Mouse (Mus musculus): ENCODE measurements at regions not wholly inside any gene's neighbourhood (a gene's known extent, or its start where the extent isn't known, plus 50 kb on each side); places are given as distances from the start of the nearest gene placed in this dataset.

GRCm38 (mm10) chr7:129441085-129441617, 150.5 kb upstream of the Wdr11 start:
- Histone ChIP-seq H3K27ac (ENCODE audit: low read length) (no peak overlapping the region), H3K27me3 (ENCODE audit: control insufficient read depth, insufficient read depth, low read length) (no peaks in the 10 kb centered on the region), H3K4me1 (ENCODE audit: control insufficient read depth, insufficient read depth, low read length) (no peaks in the 10 kb centered on the region), H3K4me2 (ENCODE audit: low read depth, low read length) (no peak overlapping the region), H3K9me3 (replicated peaks; ENCODE audit: control insufficient read depth, low read length) (no peaks in the 10 kb centered on the region), H3K36me3 (ENCODE audit: control insufficient read depth, insufficient read depth) (no peaks in the 10 kb centered on the region), H3K4me3 (ENCODE audit: low read length) (no peak overlapping the region), H3K9ac (ENCODE audit: low read length) (no peak overlapping the region)
- WGBS, result 68% methylated on average over 4 of the region's 4 CpGs
- ATAC-seq (replicated peaks; ENCODE audit: extremely low read depth, insufficient read depth, low FRiP score), result no peak

DNA sequence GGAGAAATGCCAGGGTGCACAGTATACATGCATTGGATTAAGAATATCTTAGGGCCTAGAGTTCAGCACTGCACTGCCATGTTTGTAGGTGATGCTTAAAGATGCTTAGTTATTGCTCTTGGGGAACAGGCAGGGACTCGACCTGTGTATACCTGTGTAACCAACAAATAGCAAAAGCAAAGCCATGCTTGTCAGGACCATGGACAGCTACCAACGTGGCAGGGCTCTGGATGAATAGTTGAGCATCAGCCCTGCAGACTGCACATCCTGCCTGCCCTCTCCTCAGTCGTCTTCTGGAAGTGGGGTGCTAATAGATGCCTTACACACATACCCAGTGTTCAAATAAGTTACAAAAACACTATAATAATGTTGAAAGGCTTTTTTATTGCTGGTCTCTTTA, 122.2 kb upstream of the Wdr11 start:
- H3K27ac ChIP-seq (ENCODE audit: low read length), result no peak overlapping the region
- H3K36me3 ChIP-seq (ENCODE audit: control insufficient read depth, insufficient read depth), result no peaks in the 10 kb centered on the region
- no peak overlapping the region for H3K4me3 ChIP-seq (ENCODE audit: low read length)
- H3K9ac ChIP-seq (ENCODE audit: low read length), result no peak overlapping the region
- H3K4me1 ChIP-seq (ENCODE audit: control insufficient read depth, insufficient read depth, low read length), result no peaks in the 10 kb centered on the region
- no peak for ATAC-seq (replicated peaks; ENCODE audit: extremely low read depth, insufficient read depth, low FRiP score)
- H3K9me3 ChIP-seq (replicated peaks; ENCODE audit: control insufficient read depth, low read length), result no peaks in the 10 kb centered on the region
- WGBS, result 2% methylated on average over 3 of the region's 3 CpGs
- H3K27me3 ChIP-seq (ENCODE audit: control insufficient read depth, insufficient read depth, low read length), result no peaks in the 10 kb centered on the region
- no peak overlapping the region for H3K4me2 ChIP-seq (ENCODE audit: low read depth, low read length)

DNA sequence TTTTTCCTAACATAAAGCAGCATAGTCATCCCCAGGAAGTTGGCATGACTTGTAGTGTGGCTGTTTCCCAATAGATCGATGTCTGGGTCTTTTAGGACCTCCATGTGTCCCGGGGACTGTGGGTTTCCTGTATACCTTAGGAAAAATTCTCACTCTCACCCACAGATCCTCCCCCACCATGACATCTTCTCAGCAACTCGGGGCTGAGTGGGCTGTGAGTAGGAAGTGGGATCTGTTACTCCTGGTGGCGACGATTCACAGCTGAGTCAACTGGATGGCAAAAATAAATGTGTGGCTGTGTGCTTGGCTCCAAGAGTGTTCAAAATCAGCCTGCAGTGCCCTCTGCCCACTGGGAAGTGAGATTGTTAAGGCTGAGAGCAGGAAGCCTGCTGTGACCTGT, 107.9 kb upstream of the Wdr11 start:
- Histone ChIP-seq H3K9me3 (replicated peaks; ENCODE audit: control insufficient read depth, low read length) (no peaks in the 10 kb centered on the region; the same call in 1 of the 2 replicates), H3K4me2 (ENCODE audit: low read depth, low read length) (no peak overlapping the region), H3K36me3 (ENCODE audit: control insufficient read depth, insufficient read depth) (no peaks in the 10 kb centered on the region), H3K27ac (ENCODE audit: low read length) (no peak overlapping the region), H3K9ac (ENCODE audit: low read length) (no peak overlapping the region), H3K4me3 (ENCODE audit: low read length) (no peak overlapping the region), H3K27me3 (ENCODE audit: control insufficient read depth, insufficient read depth, low read length) (no peaks in the 10 kb centered on the region), H3K4me1 (ENCODE audit: control insufficient read depth, insufficient read depth, low read length) (no peaks in the 10 kb centered on the region)
- ATAC-seq (replicated peaks; ENCODE audit: extremely low read depth, insufficient read depth, low FRiP score), result no peak
- 56% methylated on average over 5 of the region's 5 CpGs for WGBS

DNA sequence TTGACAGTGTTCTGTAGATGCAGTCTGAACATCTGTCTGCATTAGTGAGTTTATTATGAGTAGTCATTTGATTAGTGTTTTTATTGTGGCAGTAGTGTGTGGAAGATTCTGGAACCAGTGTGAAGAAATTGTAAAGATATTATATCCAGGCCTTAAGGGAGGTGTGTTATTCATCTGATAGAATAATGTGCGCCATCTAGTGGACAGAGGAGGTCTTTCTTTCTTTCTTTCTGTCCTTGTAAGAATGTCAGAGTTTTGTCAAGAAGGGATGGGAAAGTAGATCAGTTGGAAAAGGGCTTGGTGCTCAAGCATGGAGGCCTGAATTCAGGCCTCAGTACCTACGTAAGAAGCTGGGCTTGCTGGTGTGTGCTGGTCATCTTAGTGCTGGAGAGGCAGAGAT, 84.8 kb upstream of the Wdr11 start:
- Histone ChIP-seq H3K9me3 (replicated peaks; ENCODE audit: control insufficient read depth, low read length) (no peaks in the 10 kb centered on the region), H3K27me3 (ENCODE audit: control insufficient read depth, insufficient read depth, low read length) (no peaks in the 10 kb centered on the region), H3K27ac (ENCODE audit: low read length) (no peak overlapping the region), H3K4me3 (ENCODE audit: low read length) (no peak overlapping the region), H3K36me3 (ENCODE audit: control insufficient read depth, insufficient read depth) (no peaks in the 10 kb centered on the region), H3K4me2 (ENCODE audit: low read depth, low read length) (no peak overlapping the region), H3K9ac (ENCODE audit: low read length) (no peak overlapping the region), H3K4me1 (ENCODE audit: control insufficient read depth, insufficient read depth, low read length) (no peaks in the 10 kb centered on the region; the same call in 1 of the 2 replicates)
- ATAC-seq (replicated peaks; ENCODE audit: extremely low read depth, insufficient read depth, low FRiP score), result no peak
- WGBS, result 23% methylated on average over 2 of the region's 2 CpGs

DNA sequence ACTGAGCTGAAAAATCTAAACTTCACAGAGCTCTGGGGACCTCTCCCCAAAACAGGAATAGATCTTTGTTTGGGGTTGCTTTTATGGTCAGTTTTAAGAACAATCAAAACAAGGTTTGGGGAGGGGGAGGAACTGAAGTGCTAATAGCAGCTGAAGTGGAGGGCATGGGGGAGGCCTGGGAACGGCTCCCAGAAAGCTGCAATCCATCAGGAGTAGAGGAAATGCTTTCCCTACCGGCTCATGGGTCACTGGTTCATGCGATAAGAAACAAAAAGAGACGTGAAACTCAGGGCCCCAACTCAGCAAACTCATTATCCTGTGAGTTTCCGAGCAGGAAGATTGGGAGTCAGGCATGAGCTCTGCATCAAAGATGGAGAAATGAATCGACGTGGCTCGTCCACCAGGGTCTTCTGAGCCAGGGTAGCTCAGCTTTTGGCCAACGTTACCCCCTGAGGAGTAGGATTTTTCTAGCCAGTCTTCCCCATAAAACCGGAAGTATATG, 82.0 kb upstream of the Wdr11 start:
- Histone ChIP-seq H3K27ac (ENCODE audit: low read length) (peak overlapping the region; percentile 64; the same call in 1 of the 2 replicates), H3K4me1 (ENCODE audit: control insufficient read depth, insufficient read depth, low read length) (no peaks in the 10 kb centered on the region; the same call in 1 of the 2 replicates), H3K27me3 (ENCODE audit: control insufficient read depth, insufficient read depth, low read length) (no peaks in the 10 kb centered on the region), H3K9ac (ENCODE audit: low read length) (no peak overlapping the region), H3K4me3 (ENCODE audit: low read length) (no peak overlapping the region), H3K4me2 (ENCODE audit: low read depth, low read length) (no peak overlapping the region), H3K36me3 (ENCODE audit: control insufficient read depth, insufficient read depth) (no peaks in the 10 kb centered on the region), H3K9me3 (replicated peaks; ENCODE audit: control insufficient read depth, low read length) (no peaks in the 10 kb centered on the region)
- 33% methylated on average over 10 of the region's 10 CpGs for WGBS
- ATAC-seq (replicated peaks; ENCODE audit: extremely low read depth, insufficient read depth, low FRiP score), result peak; percentile 83

DNA sequence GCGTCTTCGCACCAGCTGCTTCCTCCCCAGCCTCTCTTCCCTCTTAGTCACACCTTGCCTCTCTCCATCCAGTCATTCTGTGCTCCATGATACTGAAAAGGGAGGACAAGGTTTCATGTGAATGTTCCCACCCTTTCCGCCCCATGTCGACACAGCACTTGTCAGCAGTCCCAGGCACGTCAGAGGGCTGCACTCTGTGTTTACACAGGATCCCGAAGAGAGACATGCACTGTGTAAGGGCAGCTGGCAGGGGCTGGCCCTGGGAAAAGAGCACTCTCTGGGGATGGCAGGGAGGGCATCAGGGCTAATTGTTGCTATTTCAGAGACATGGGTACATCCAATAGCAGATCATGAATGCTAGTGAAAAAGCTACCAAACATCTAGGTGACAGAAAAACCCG, 77.0 kb upstream of the Wdr11 start:
- no peak overlapping the region for H3K27ac ChIP-seq (ENCODE audit: low read length)
- peak; percentile 77 for ATAC-seq (replicated peaks; ENCODE audit: extremely low read depth, insufficient read depth, low FRiP score)

DNA sequence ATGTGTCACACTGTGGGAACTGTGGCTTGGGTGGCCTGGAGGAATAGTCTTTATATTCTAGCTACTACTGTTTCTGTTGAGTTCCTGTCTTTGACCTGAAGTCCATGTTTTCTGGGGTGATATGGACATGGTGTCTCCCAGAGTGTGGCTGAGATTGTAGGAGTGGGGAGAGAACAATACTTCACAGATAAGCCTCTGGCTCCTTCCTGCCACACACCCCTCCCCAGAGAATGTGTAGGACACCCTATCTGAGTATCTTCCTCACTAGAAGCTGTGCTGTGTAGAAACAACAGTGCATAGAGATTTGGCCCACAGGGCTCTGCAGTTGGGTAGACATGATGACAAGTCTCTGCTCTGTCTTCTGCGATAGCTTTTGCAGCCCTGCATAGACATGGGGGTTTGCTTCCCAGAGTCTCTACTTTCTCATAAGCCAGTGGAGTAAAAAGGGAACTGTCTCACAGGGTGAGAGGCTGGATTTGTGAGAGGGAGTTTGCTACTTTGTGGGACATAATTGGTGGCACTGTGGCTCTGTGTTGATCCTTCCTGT, 67.2 kb upstream of the Wdr11 start:
- no peak overlapping the region for H3K27ac ChIP-seq (ENCODE audit: low read length)
- no peak overlapping the region for H3K9ac ChIP-seq (ENCODE audit: low read length)
- no peak for ATAC-seq (replicated peaks; ENCODE audit: extremely low read depth, insufficient read depth, low FRiP score)
- H3K9me3 ChIP-seq (replicated peaks; ENCODE audit: control insufficient read depth, low read length), result no peaks in the 10 kb centered on the region
- no peak overlapping the region for H3K4me2 ChIP-seq (ENCODE audit: low read depth, low read length)
- no peak overlapping the region for H3K4me3 ChIP-seq (ENCODE audit: low read length)
- H3K27me3 ChIP-seq (ENCODE audit: control insufficient read depth, insufficient read depth, low read length), result no peaks in the 10 kb centered on the region
- H3K4me1 ChIP-seq (ENCODE audit: control insufficient read depth, insufficient read depth, low read length), result no peaks in the 10 kb centered on the region
- H3K36me3 ChIP-seq (ENCODE audit: control insufficient read depth, insufficient read depth), result no peaks in the 10 kb centered on the region
- 71% methylated on average over 1 of the region's 1 CpGs for WGBS

More for the DNA sequence above, 77.0 kb upstream of the Wdr11 start:
- Histone ChIP-seq H3K4me2 (ENCODE audit: low read depth, low read length) (no peak overlapping the region), H3K36me3 (ENCODE audit: control insufficient read depth, insufficient read depth) (no peaks in the 10 kb centered on the region), H3K9me3 (replicated peaks; ENCODE audit: control insufficient read depth, low read length) (no peaks in the 10 kb centered on the region), H3K9ac (ENCODE audit: low read length) (no peak overlapping the region), H3K4me1 (ENCODE audit: control insufficient read depth, insufficient read depth, low read length) (no peaks in the 10 kb centered on the region; the same call in 1 of the 2 replicates), H3K4me3 (ENCODE audit: low read length) (no peak overlapping the region), H3K27me3 (ENCODE audit: control insufficient read depth, insufficient read depth, low read length) (no peaks in the 10 kb centered on the region)
- 21% methylated on average over 7 of the region's 7 CpGs for WGBS

DNA sequence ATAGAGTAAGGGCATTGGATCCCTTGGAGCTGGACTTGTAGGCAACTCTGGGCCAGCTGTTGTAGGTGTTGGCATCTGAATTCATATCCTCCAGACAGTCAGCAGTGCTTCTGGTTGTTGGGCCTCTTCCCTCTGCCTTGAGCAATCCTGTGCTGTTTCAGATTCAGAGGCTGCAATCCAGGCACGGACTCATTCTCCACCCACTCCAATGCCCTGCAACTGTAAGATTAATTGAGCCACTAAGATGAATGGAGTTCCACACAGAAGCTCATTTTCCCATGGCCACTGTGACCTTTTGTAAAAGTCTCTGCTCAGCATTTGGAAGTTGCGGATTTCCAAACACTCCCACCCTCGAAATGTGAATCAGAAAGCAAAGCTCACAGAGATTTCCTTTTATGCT, 65.7 kb upstream of the Wdr11 start:
- Histone ChIP-seq H3K36me3 (ENCODE audit: control insufficient read depth, insufficient read depth) (no peaks in the 10 kb centered on the region), H3K27ac (ENCODE audit: low read length) (no peak overlapping the region), H3K9me3 (replicated peaks; ENCODE audit: control insufficient read depth, low read length) (no peaks in the 10 kb centered on the region), H3K27me3 (ENCODE audit: control insufficient read depth, insufficient read depth, low read length) (no peaks in the 10 kb centered on the region), H3K4me2 (ENCODE audit: low read depth, low read length) (no peak overlapping the region), H3K9ac (ENCODE audit: low read length) (no peak overlapping the region), H3K4me1 (ENCODE audit: control insufficient read depth, insufficient read depth, low read length) (no peaks in the 10 kb centered on the region), H3K4me3 (ENCODE audit: low read length) (no peak overlapping the region)
- no peak for ATAC-seq (replicated peaks; ENCODE audit: extremely low read depth, insufficient read depth, low FRiP score)
- 55% methylated on average over 3 of the region's 3 CpGs for WGBS

- ATAC-seq (replicated peaks; ENCODE audit: extremely low read depth, insufficient read depth, low FRiP score), result no peak
- Histone ChIP-seq H3K4me1 (ENCODE audit: control insufficient read depth, insufficient read depth, low read length) (no peaks in the 10 kb centered on the region), H3K36me3 (ENCODE audit: control insufficient read depth, insufficient read depth) (no peaks in the 10 kb centered on the region), H3K27me3 (ENCODE audit: control insufficient read depth, insufficient read depth, low read length) (no peaks in the 10 kb centered on the region), H3K9me3 (replicated peaks; ENCODE audit: control insufficient read depth, low read length) (no peaks in the 10 kb centered on the region), H3K27ac (ENCODE audit: low read length) (no peak overlapping the region), H3K4me2 (ENCODE audit: low read depth, low read length) (no peak overlapping the region), H3K9ac (ENCODE audit: low read length) (no peak overlapping the region), H3K4me3 (ENCODE audit: low read length) (no peak overlapping the region)
- 52% methylated on average over 6 of the region's 6 CpGs for WGBS
Observed at GRCm38 (mm10) chr7:129528263-129528662, 63.4 kb upstream of the Wdr11 start.
